Mouse (Mus musculus): ENCODE data around the gene Dlat.

Gene Dlat

GRCm38 (mm10) chr9:50593544-50593943, 66.0 kb downstream of the Dlat start:
- DNase-seq (ENCODE audit: low spot score in 2 of 2): peak in 1 of 2 experiments; percentile 23

DNA sequence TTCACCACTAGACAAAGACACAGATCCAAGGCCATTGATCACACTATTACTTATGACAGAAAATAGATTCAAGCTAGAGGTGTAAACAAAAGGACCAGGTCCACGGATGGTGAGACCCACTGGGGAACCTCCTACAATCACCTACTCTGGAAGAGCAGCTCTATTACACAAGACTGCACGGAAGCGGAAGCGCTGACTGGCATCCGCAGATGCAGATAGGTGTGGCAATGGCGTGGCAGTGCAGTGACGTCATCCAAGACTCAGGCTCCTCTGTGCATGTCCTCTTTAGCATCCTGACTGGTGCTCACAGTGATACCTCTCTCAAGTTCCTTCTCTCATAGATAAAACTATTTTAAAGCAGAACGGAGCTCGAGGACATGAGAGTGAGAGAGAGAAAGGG, 66.6 kb downstream of the Dlat start:
- DNase-seq (ENCODE audit: low spot score in 2 of 2): no peak

- DNase-seq (ENCODE audit: low spot score in 2 of 2): no peak
These were observed 68.6 kb downstream of the Dlat start for GRCm38 (mm10) chr9:50590856-50591518.

DNA sequence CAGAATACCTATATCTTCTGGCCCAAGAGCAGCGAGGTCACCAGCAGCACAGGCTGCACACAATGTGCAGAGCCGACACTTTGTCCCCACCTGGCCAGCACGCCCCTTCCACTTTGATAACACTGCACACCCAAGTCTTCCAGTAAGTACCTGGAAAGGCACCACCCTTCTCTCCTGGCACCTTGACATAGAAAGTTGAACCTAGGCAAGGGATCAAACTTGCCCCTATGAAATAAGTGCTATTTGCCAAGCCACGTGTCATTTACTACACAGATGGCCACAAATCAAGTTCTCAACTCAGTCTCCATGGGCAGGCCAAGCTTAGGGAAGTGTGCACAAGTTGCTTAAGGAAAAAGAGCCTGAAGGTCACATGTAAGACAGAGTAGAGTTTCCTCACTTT, 72.6 kb downstream of the Dlat start:
- DNase-seq (ENCODE audit: low spot score in 2 of 2): no peak

- no peak for DNase-seq (ENCODE audit: low spot score in 2 of 2)
These were observed 74.3 kb downstream of the Dlat start for GRCm38 (mm10) chr9:50585145-50585818.

All from cerebellum, postnatal 4 days (tissue).